Mouse (Mus musculus) liver (tissue): ENCODE results near the gene Dck.

Source experiments
- DNase-seq: peaks from one replicate; pipeline ENCODE4 v3.0.0-alpha.2; 2020; ENCODE audit warnings: mixed read lengths

Gene Dck

DNA sequence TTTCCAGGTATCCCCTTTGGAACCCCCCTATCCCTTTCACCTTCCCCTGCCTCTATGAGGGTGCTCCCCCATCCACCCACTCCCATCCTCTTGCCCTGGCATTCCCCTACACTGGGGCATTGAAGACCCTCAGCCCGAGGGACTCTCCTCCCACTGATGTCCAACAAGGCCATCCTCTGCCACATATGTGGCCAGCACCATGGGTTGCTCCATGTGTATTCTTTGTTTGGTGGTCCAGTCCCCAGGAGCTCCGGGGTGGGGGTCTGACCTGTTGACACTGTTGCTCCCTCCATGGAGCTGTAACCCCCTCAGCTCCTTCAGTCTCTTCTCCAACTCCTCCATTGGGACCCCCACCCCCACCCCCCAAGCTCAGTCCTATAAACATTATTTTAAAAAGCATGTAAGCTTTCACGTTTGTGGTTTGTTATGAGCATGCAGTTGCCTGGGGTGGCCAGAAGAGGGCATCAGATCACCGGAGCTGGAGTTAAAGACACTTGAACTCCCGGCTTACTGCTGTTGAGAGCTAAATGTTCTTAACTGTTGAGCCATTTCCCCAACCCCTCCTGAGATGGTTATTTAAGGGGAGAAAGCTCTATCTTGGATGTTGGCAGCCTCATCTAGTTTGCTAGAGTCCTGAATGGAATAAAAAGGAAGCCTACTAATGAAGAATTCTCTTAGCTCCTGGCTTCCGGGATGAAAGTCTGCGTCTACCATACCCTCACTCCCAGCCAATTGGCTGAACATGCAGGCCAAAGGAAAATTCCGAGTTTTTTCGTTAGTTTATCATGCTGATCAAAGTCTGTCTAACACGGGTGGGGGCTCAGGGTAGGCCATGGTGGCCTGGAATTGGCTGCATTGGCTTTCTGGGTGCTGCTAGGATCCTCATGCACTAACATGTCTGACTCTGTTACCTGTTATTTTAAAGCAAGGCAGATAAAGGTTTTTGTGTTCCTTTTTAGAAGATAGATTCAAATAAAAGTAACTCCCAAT is 26.8 kb downstream of the Dck start:
- peak; percentile 63 for DNase-seq

DNA sequence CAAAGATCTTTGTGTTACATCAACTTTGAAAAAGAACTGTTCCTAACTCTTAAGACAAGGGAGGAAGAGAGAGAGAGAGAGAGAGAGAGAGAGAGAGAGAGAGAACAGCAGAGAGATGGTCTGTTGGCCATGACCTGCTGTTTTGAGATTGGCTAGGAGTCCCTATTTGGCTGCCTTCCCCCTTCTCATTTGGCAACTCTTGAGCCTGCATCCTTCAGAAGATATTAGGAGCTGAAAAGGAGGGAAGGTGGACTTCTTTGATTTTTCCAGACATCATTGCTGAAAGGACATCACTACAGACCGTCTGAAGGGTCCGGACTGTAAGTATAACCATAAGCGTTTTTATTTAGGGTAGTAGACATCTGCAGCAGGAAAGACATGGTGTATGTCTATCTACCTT is 28.9 kb downstream of the Dck start:
- DNase-seq: no peak

GRCm38 (mm10) chr5:88795910-88796584 is 31.3 kb downstream of the Dck start:
- DNase-seq: no peak

DNA sequence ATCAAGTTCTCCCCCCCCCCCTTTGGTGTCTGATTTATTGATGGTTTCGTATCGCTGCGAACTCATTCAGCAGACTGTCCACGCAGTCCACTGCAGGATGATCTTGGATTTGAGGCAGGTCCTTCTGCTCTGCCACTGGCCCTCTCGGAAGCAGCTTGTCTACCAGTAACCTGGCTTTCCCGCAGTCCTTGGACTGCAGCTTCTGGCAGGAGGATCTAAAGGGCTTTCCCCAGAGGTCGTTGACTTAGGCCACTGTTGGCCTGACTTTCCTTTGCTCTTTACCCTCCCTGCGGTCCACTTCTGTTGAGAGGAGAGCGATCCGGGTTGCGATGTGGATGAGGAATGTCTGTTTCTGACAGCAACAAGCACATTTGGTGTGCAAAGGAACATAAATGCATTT is 31.8 kb downstream of the Dck start:
- peak; percentile 10 for DNase-seq

DNA sequence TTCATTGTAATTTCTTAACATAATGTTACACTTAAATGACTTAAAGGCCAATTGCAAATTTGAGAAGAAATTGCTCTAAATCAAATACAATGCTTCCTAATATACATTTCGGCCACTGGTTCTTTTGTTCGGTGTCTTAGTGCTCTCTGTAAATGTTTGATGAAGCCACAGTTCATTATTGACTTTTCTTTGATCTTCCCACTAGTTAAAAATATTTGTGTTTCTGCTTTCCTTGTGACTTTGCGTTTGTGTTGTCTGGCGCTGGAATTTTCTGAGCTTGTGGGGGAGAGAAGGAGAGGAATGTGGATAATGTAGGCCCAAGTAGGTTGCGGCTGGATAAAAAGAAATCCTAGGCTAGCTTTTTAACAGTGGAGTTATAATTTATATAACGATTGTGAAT is 32.3 kb downstream of the Dck start:
- no peak for DNase-seq

GRCm38 (mm10) chr5:88805616-88806015 is 40.8 kb downstream of the Dck start:
- DNase-seq: no peak

GRCm38 (mm10) chr5:88806278-88806677 is 41.5 kb downstream of the Dck start:
- no peak for DNase-seq

DNA sequence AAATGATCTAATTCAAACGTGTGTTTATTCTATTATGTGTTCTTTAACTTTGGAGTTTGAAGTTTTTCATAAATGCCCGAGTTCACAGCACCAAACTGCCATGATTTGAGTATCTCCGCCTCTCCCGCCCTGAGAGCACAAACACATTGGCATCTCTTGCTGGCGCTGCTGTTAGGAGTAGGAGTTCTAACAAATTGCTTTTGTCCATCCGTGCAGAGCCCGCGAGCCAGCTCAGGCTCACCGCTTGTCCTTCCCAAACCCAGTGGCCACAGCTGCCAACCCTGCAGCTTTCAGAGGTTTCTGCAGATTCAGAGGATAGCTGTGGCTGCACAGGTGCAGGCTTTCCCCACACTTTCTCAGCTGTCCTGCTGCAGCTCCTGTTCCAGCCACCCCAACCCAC is 42.5 kb downstream of the Dck start:
- DNase-seq: no peak

DNA sequence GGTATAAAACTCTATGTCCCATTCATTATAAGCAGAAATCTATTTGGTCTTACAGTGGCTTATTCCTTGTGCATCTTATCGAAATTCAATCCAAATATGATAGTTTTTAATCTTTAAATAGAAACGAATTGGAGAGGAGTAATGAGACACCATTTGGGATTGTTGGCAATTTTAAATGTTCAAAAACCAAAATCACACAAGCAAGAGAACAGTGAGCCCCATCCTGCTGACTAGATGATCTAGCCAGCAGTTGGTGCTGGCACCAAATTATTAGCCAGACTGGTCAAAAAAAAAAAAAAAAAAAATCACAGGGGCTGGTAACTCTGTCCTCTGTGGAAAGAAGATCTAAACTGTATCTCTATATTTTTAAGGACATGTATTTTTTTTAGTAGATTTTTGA is 48.4 kb downstream of the Dck start:
- no peak for DNase-seq

GRCm38 (mm10) chr5:88814552-88814951 is 49.8 kb downstream of the Dck start:
- DNase-seq: no peak

DNA sequence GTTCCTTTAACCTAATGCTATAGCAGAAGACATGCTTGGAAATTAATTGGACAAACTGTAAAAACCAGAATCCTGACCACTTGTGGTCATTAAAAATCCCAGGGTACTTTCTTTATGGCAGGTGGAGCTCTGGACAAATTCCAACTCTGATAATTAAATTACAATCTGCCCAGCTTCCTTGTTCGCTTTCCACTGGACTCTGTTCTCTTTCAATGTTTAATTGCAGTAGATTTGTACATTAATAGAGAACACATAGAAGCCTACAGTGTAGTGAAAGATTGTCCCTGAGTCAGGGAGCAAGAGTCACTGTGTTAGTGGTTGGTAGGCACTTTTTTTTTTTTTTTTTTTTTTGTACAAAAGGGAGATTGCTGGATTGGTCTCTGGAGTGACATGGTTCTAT is 56.7 kb downstream of the Dck start:
- DNase-seq: no peak

DNA sequence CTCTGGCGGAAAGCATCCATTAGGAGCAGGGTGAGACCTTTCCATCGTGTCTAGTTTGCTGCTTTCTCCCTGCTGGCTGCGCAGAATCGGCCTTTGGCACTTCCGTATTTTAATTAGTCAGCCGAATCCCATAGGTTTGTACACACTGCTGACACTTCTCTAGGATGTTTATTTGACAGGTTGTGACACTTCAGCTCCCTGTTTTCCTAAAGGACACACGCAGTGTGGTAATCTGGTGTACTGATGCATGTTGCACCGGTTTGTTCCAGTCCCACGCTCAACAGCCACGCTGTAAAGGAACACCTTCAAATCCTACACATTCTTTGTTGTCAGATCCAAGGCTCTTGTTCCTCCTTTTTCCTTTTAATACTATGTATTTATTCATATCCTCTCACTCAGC is 60.0 kb downstream of the Dck start:
- no peak for DNase-seq

- DNase-seq: no peak
Measured at GRCm38 (mm10) chr5:88829835-88830571, 65.2 kb downstream of the Dck start.

DNA sequence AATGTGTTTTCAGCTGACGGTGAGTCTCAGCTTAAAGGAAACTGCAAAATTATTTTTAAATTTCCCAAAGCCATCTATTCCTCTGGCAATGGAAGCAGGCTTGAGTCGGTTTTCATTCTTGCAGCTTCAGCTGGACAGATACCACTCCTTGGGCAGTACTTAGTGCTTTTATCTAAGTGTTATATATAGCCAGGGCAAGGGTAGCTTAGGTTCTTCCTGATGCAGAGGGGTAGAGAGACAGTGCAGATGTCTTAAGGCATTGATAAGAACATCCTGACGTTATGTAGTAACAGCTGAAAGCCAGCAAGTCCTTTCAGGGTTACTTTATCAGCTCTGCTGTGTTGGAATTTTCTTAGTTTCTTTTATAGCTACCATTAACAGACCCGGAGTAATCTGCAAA is 66.1 kb downstream of the Dck start:
- no peak for DNase-seq

DNA sequence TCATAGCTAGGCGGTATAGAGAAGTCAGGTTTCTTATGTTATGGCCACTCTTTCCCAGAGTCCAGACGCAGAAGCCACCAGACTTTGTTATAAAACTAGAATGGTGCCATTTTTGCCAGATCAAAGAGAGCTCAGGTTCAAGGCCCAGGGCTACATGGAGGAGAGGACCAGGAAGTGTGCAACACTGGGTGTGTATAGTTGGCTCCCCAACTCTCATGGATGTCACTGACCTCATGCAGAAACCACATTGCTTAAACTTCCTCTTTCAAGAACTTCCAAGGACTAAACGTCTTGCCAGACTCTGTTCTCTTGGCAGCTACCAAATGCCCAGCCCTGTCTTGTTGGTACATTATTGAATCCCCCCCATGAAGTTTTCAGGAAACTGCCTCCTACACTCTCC is 67.1 kb downstream of the Dck start:
- DNase-seq: no peak
